In the genomic region with DNA sequence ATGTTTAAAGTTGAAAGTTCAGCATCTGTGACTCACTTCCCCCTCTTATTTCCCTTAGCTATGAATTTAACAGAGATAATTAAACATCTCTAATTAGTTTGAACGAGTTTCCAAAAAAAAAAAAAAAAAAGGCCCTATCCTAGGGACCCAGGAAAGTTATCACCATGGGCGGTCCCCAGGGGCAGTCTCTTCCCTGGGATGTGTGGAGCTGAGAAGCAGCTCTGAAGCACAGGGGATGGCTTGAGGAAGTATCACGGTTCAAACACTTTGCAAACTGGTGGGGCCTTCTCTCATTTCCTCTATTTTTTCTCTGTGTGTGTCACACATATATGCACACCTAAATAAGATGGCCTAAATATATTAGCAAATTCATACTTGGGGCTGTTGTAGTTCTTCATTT, we compare ENCODE assay signal across 13 mouse cellular contexts. TPM values are rescaled to one million over a fixed set of nuclear protein-coding genes. Genes with fewer than 3 reads are reported as not detected.
DNase-seq lines count a peak whose midpoint lies in the region; ATAC-seq and TF ChIP-seq lines count a peak whose summit lies in the region.
"Had no signal": no experiment of that assay in that cellular context is flagged by ENCODE, and none has a peak within 500 bp of the region (broad histone marks: within the 10 kb centered on the region; RNA-seq: fewer than 3 reads in every experiment).

No protein-coding gene starts in this region.

- no peaks in the 10 kb centered on the region; the same call in 1 of the 2 replicates for H3K4me1 ChIP-seq in forebrain, embryonic 11.5 days (replicated peaks; ENCODE audit: control insufficient read depth, insufficient read depth, low read length)
- 0 out of 2 replicates have a peak, but pooled peaks cover 8% of the 10 kb centered on the region for H3K4me1 ChIP-seq in forebrain, postnatal 0 days (ENCODE audit: insufficient read depth)
- H3K4me1 ChIP-seq in liver, postnatal 0 days (ENCODE audit: insufficient read depth): peaks cover 4% of the 10 kb centered on the region; the same call in 1 of the 2 replicates
- H3K4me1 ChIP-seq in liver, embryonic 12.5 days: peaks cover 11% of the 10 kb centered on the region; the same call in 1 of the 2 replicates
- peaks cover 37% of the 10 kb centered on the region for H3K4me1 ChIP-seq in embryonic facial prominence, embryonic 13.5 days
- H3K4me1 ChIP-seq: forebrain, embryonic 12.5 days had no signal

- no peak for TF ChIP-seq CTCF in forebrain, postnatal 0 days (IDR thresholded peaks at IDR 0.05; ENCODE audit: low read depth)
- no peak for TF ChIP-seq CTCF in liver, postnatal 0 days (IDR thresholded peaks at IDR 0.05; ENCODE audit: low read depth)

- intact Hi-C loops in left cerebral cortex, postnatal 14 days (cut with DNase I): loop anchor here (5.0 kb wide), 1 partner anchor 50 kb away; the partner anchor contains the start of gene Lbh

- no peak overlapping the region for H3K27ac ChIP-seq in forebrain, embryonic 11.5 days (ENCODE audit: low read depth, low read length)
- no peak overlapping the region for H3K27ac ChIP-seq in forebrain, postnatal 0 days (ENCODE audit: low read depth, low read length)
- H3K27ac ChIP-seq in liver, postnatal 0 days (ENCODE audit: low read depth): 0 out of 2 replicates have a peak overlapping the region, but pooled peaks have one; percentile 1
- H3K27ac ChIP-seq in liver, embryonic 12.5 days: no peak overlapping the region
- H3K27ac ChIP-seq in embryonic facial prominence, embryonic 13.5 days: peak overlapping the region; percentile 55; the same call in 1 of the 2 replicates
- H3K27ac ChIP-seq: forebrain, embryonic 12.5 days had no signal

- no peak overlapping the region for H3K4me3 ChIP-seq in forebrain, embryonic 11.5 days (ENCODE audit: low read depth, low read length)
- H3K4me3 ChIP-seq in forebrain, postnatal 0 days (ENCODE audit: low read depth, low read length): no peak overlapping the region
- H3K4me3 ChIP-seq in liver, postnatal 0 days (ENCODE audit: low read depth, low read length): no peak overlapping the region
- no peak overlapping the region for H3K4me3 ChIP-seq in liver, embryonic 12.5 days
- no peak overlapping the region for H3K4me3 ChIP-seq in embryonic facial prominence, embryonic 13.5 days
- H3K4me3 ChIP-seq: forebrain, embryonic 12.5 days had no signal

- ATAC-seq in forebrain, embryonic 11.5 days (replicated peaks; ENCODE audit: low FRiP score): no peak
- ATAC-seq in forebrain, postnatal 0 days: no peak
- ATAC-seq in liver, postnatal 0 days: peak; percentile 36; the same call in 1 of the 2 replicates
- ATAC-seq in liver, embryonic 12.5 days: no peak
- ATAC-seq in embryonic facial prominence, embryonic 13.5 days (ENCODE audit: insufficient number of reproducible peaks, insufficient read depth, low FRiP score, low TSS enrichment, low read depth): no peak
- ATAC-seq in neutrophil, adult 5-6 weeks (ENCODE audit: extremely low read depth, insufficient number of reproducible peaks, low FRiP score, poor library complexity, severe bottlenecking): peak; percentile 83
- ATAC-seq: hindbrain, embryonic 16.5 days had no signal

- no peaks in the 10 kb centered on the region for H3K9me3 ChIP-seq in forebrain, embryonic 11.5 days (ENCODE audit: control insufficient read depth, low read length)
- H3K9me3 ChIP-seq in forebrain, postnatal 0 days (ENCODE audit: low read length): no peaks in the 10 kb centered on the region
- no peaks in the 10 kb centered on the region for H3K9me3 ChIP-seq in liver, postnatal 0 days (ENCODE audit: low read length)
- no peaks in the 10 kb centered on the region for H3K9me3 ChIP-seq in liver, embryonic 12.5 days (replicated peaks)
- no peaks in the 10 kb centered on the region for H3K9me3 ChIP-seq in embryonic facial prominence, embryonic 13.5 days
- H3K9me3 ChIP-seq: forebrain, embryonic 12.5 days had no signal

- H3K36me3 ChIP-seq in forebrain, embryonic 11.5 days (ENCODE audit: control insufficient read depth, insufficient read depth, low read length): no peaks in the 10 kb centered on the region
- H3K36me3 ChIP-seq in forebrain, postnatal 0 days (ENCODE audit: insufficient read depth): no peaks in the 10 kb centered on the region
- no peaks in the 10 kb centered on the region for H3K36me3 ChIP-seq in liver, postnatal 0 days (replicated peaks; ENCODE audit: insufficient read depth, low read length)
- no peaks in the 10 kb centered on the region for H3K36me3 ChIP-seq in liver, embryonic 12.5 days
- H3K36me3 ChIP-seq in embryonic facial prominence, embryonic 13.5 days: no peaks in the 10 kb centered on the region
- H3K36me3 ChIP-seq: forebrain, embryonic 12.5 days had no signal

- H3K4me2 ChIP-seq in forebrain, embryonic 11.5 days (ENCODE audit: low read depth, low read length, severe bottlenecking): no peak overlapping the region
- no peak overlapping the region for H3K4me2 ChIP-seq in forebrain, postnatal 0 days (ENCODE audit: low read depth)
- no peak overlapping the region for H3K4me2 ChIP-seq in liver, postnatal 0 days (ENCODE audit: low read depth, low read length)
- H3K4me2 ChIP-seq in liver, embryonic 12.5 days: no peak overlapping the region
- no peak overlapping the region for H3K4me2 ChIP-seq in embryonic facial prominence, embryonic 13.5 days
- H3K4me2 ChIP-seq: forebrain, embryonic 12.5 days had no signal

- TF ChIP-seq EP300 in liver, postnatal 0 days (IDR thresholded peaks at IDR 0.05; ENCODE audit: low read depth): no peak

- H3K9ac ChIP-seq in forebrain, embryonic 11.5 days (ENCODE audit: low read length): no peak overlapping the region
- H3K9ac ChIP-seq in forebrain, postnatal 0 days: no peak overlapping the region
- no peak overlapping the region for H3K9ac ChIP-seq in liver, postnatal 0 days (replicated peaks)
- H3K9ac ChIP-seq in liver, embryonic 12.5 days: no peak overlapping the region
- H3K9ac ChIP-seq in embryonic facial prominence, embryonic 13.5 days: no peak overlapping the region
- H3K9ac ChIP-seq: forebrain, embryonic 12.5 days had no signal

- no peaks in the 10 kb centered on the region for H3K27me3 ChIP-seq in forebrain, embryonic 11.5 days (ENCODE audit: control insufficient read depth, insufficient read depth, low read length)
- H3K27me3 ChIP-seq in forebrain, postnatal 0 days (ENCODE audit: insufficient read depth, low read length): no peaks in the 10 kb centered on the region
- H3K27me3 ChIP-seq in liver, postnatal 0 days (ENCODE audit: insufficient read depth, low read length): no peaks in the 10 kb centered on the region
- H3K27me3 ChIP-seq in liver, embryonic 12.5 days (replicated peaks): no peaks in the 10 kb centered on the region
- H3K27me3 ChIP-seq in embryonic facial prominence, embryonic 13.5 days: no peaks in the 10 kb centered on the region
- H3K27me3 ChIP-seq: forebrain, embryonic 12.5 days had no signal

- DNase-seq in forebrain, embryonic 11.5 days (ENCODE audit: low spot score): peak; percentile 14
- no peak for DNase-seq in forebrain, postnatal 0 days
- DNase-seq in liver, postnatal 0 days: no peak
- DNase-seq in left cerebral cortex, postnatal 14 days (ENCODE audit: low spot score in 2 of 2): no peak
- DNase-seq in ovary, postnatal 14 days (ENCODE audit: low spot score): no peak
- DNase-seq: cerebellum, adult 11 months; right cerebral cortex, adult 18-20 months; thymus, adult 18-20 months had no signal

- WGBS in forebrain, embryonic 11.5 days: 37% methylated on average over 3 of the region's 3 CpGs
- WGBS in forebrain, postnatal 0 days: 46% methylated on average over 3 of the region's 3 CpGs
- 27% methylated on average over 3 of the region's 3 CpGs for WGBS in liver, postnatal 0 days (ENCODE audit: insufficient replicate concordance)
- 24% methylated on average over 3 of the region's 3 CpGs for WGBS in liver, embryonic 12.5 days (ENCODE audit: insufficient replicate concordance)
- 24% methylated on average over 3 of the region's 3 CpGs for WGBS in embryonic facial prominence, embryonic 13.5 days

RNA-seq across cellular contexts. Expression of gene Lbh, which starts 48.8 kb away (rescaled TPM):
- polyA plus RNA-seq in forebrain, embryonic 11.5 days (2014; fragmentation: Nextera tagmentation; extraction: Ambion mirVana): 2.9 and 3.3 TPM in 2 replicates
- 51.9 and 66.7 TPM in 2 replicates for total RNA-seq in forebrain, postnatal 0 days (2014; rRNA removed)
- 3.0 and 3.1 TPM in 2 replicates for polyA plus RNA-seq in forebrain, postnatal 0 days (2015; fragmentation: Nextera tagmentation; extraction: Ambion mirVana)
- polyA plus RNA-seq in liver, postnatal 0 days (2015; fragmentation: Nextera tagmentation; extraction: Ambion mirVana): 0.79 and 0.94 TPM in 2 replicates
- polyA plus RNA-seq in liver, embryonic 12.5 days (2016; fragmentation: Nextera tagmentation; extraction: Ambion mirVana): 1.4 TPM in 2 replicates
- 4.0 TPM in 2 replicates for polyA plus RNA-seq in embryonic facial prominence, embryonic 13.5 days (2015; fragmentation: Nextera tagmentation; extraction: Ambion mirVana)
- 183 and 185 TPM in 2 replicates for total RNA-seq in neutrophil, adult 5-6 weeks (2017)
- total RNA-seq in left cerebral cortex, postnatal 14 days (2021): 10 to 100 TPM; 44.4 to 45.5 TPM

Comparison
In these comparisons a context has a peak if more than half of its experiments do, and no peak if none do; other contexts are left out.
1. ATAC-seq: peak in liver, postnatal 0 days (single experiment) and neutrophil, adult 5-6 weeks (single experiment); none in forebrain, embryonic 11.5 days (single experiment), forebrain, postnatal 0 days (single experiment), liver, embryonic 12.5 days (single experiment) and embryonic facial prominence, embryonic 13.5 days (single experiment).
2. H3K27ac ChIP-seq: peak in liver, postnatal 0 days (single experiment) and embryonic facial prominence, embryonic 13.5 days (single experiment); none in forebrain, embryonic 11.5 days (single experiment), forebrain, postnatal 0 days (single experiment) and liver, embryonic 12.5 days (single experiment).